Mouse (Mus musculus) midbrain, postnatal 0 days (tissue): ENCODE results near the gene Fam174b. TPM values are rescaled to one million over a fixed set of nuclear protein-coding genes. Genes with fewer than 3 reads are reported as not detected.

ENCODE experiments used
- ATAC-seq: fragments of 200-750 bp; cut with Nextera tagmentation; 2 replicates; pipeline ENCODE4 v1.8.0; 2017; ENCODE audit warnings: moderate number of reproducible peaks, mild to moderate bottlenecking, moderate TSS enrichment, moderate library complexity; ENCODE audit not compliant: low FRiP score
- DNase-seq: peaks from one replicate; pipeline ENCODE4 v3.0.0-alpha.2; 2015; ENCODE audit warnings: low spot score
- H3K27ac ChIP-seq: fragments of 300-500 bp; sonication (generic); 2 replicates; pipeline ENCODE4 v1.5.1; 2014; ENCODE audit warnings: low read depth, mild to moderate bottlenecking, low read length, mixed read lengths
- H3K27me3 ChIP-seq: fragments of 300-500 bp; sonication (generic); 2 replicates; pipeline ENCODE4 v1.6.1; 2014; ENCODE audit warnings: low read length, control low read depth, mixed read lengths; ENCODE audit not compliant: insufficient read depth
- H3K36me3 ChIP-seq: fragments of 300-500 bp; sonication (generic); 2 replicates; pipeline ENCODE4 v1.6.1; 2014; ENCODE audit warnings: low read length, control low read depth, mixed read lengths; ENCODE audit not compliant: insufficient read depth
- H3K4me1 ChIP-seq: fragments of 300-500 bp; sonication (generic); 2 replicates; pipeline ENCODE4 v1.6.1; 2014; ENCODE audit warnings: mild to moderate bottlenecking, control low read depth, antibody characterized with exemption, low read length, mixed read lengths; ENCODE audit not compliant: insufficient read depth
- H3K4me2 ChIP-seq: fragments of 300-500 bp; sonication (generic); 2 replicates; pipeline ENCODE4 v1.6.1; 2014; ENCODE audit warnings: low read depth, mild to moderate bottlenecking, low read length, mixed read lengths; ENCODE audit not compliant: poor library complexity, severe bottlenecking
- H3K4me3 ChIP-seq: fragments of 300-500 bp; sonication (generic); 2 replicates; pipeline ENCODE4 v1.5.1; 2014; ENCODE audit warnings: low read depth, mild to moderate bottlenecking, low read length, moderate library complexity
- H3K9ac ChIP-seq: fragments of 300-500 bp; sonication (generic); replicated peaks from 2 replicates; pipeline ENCODE4 v1.6.1; 2014; ENCODE audit warnings: mild to moderate bottlenecking, low read length, moderate library complexity, mixed read lengths; ENCODE audit not compliant: poor library complexity, severe bottlenecking
- H3K9me3 ChIP-seq: fragments of 300-500 bp; sonication (generic); 2 replicates; pipeline ENCODE4 v1.6.1; 2016; ENCODE audit warnings: low read length, control low read depth
- CTCF ChIP-seq: IDR thresholded peaks from 2 replicates; pipeline ENCODE4 v1.5.1; 2016; ENCODE audit warnings: antibody characterized with exemption, mild to moderate bottlenecking
- WGBS: fragments of 180-500 bp; shearing (Covaris S2); extraction: QIAGEN DNeasy Blood & Tissue Kit; methylation state at CpG from one replicate; pipeline ENCODE4 v1.1.7; 2014; 5-methylcytosine and 5-hydroxymethylcytosine counted together
- microRNA-seq: library from miRNA; unstranded; fragments of <30 nt; microRNA quantifications from one replicate; pipeline ENCODE4, GENCODE M21; 2016; ENCODE audit warnings: borderline number of aligned reads
- polyA plus RNA-seq: library from polyadenylated mRNA; unstranded; fragments of >200 nt; fragmentation: Nextera tagmentation; extraction: Ambion mirVana; gene quantifications from 2 replicates; pipeline ENCODE4 v1.2.1, GENCODE M21; 2015
- total RNA-seq: library from RNA; depleted of rRNA; stranded (reverse); fragments of >200 nt; gene quantifications from 2 replicates; pipeline ENCODE4 v1.2.3, GENCODE M21; 2014; rRNA removed

Fam174b gene
- total and polyA plus RNA-seq, 2 experiments from 2014 or later = 27.7 to 28.9 TPM

- Histone ChIP-seq H3K27ac (no peak overlapping the region), H3K4me2 (no peak overlapping the region), H3K27me3 (no peaks in the 10 kb centered on the region), H3K36me3 (no peaks in the 10 kb centered on the region), H3K9me3 (no peaks in the 10 kb centered on the region), H3K9ac (no peak overlapping the region), H3K4me1 (no peaks in the 10 kb centered on the region), H3K4me3 (no peak overlapping the region)
- ATAC-seq (no peak), DNase-seq (no peak)
- TF ChIP-seq CTCF = no peak
- WGBS = 88% methylated on average over 7 of the region's 7 CpGs
These were observed 71.3 kb downstream of the Fam174b start for GRCm38 (mm10) chr7:73811439-73811838.

- ATAC-seq = no peak
- no peaks in the 10 kb centered on the region for H3K27me3 ChIP-seq
- 88% methylated on average over 6 of the region's 6 CpGs for WGBS
- no peaks in the 10 kb centered on the region for H3K9me3 ChIP-seq
- no peak overlapping the region for H3K4me2 ChIP-seq
- H3K9ac ChIP-seq = no peak overlapping the region
- no peak overlapping the region for H3K27ac ChIP-seq
- H3K4me1 ChIP-seq = no peaks in the 10 kb centered on the region
- DNase-seq = no peak
- no peak for TF ChIP-seq CTCF
- no peak overlapping the region for H3K4me3 ChIP-seq
- H3K36me3 ChIP-seq = no peaks in the 10 kb centered on the region
These were observed 72.1 kb downstream of the Fam174b start for GRCm38 (mm10) chr7:73812176-73812575.

GRCm38 (mm10) chr7:73813887-73814286 is 73.8 kb downstream of the Fam174b start:
- Histone ChIP-seq H3K4me3 (no peak overlapping the region), H3K4me1 (no peaks in the 10 kb centered on the region), H3K4me2 (no peak overlapping the region), H3K9me3 (no peaks in the 10 kb centered on the region), H3K27me3 (no peaks in the 10 kb centered on the region), H3K9ac (no peak overlapping the region), H3K27ac (no peak overlapping the region), H3K36me3 (no peaks in the 10 kb centered on the region)
- TF ChIP-seq CTCF = no peak
- no peak for ATAC-seq
- no peak for DNase-seq
- WGBS = 80% methylated on average over 4 of the region's 4 CpGs

- TF ChIP-seq CTCF = no peak
- Histone ChIP-seq H3K36me3 (no peaks in the 10 kb centered on the region), H3K27me3 (no peaks in the 10 kb centered on the region), H3K27ac (no peak overlapping the region), H3K4me1 (no peaks in the 10 kb centered on the region), H3K9ac (no peak overlapping the region), H3K9me3 (no peaks in the 10 kb centered on the region), H3K4me2 (no peak overlapping the region), H3K4me3 (no peak overlapping the region)
- no peak for DNase-seq
- 91% methylated on average over 7 of the region's 7 CpGs for WGBS
- no peak for ATAC-seq
These were observed 74.4 kb downstream of the Fam174b start for GRCm38 (mm10) chr7:73814454-73814853.

GRCm38 (mm10) chr7:73816255-73816996 is 76.3 kb downstream of the Fam174b start:
- H3K4me1 ChIP-seq = no peaks in the 10 kb centered on the region
- ATAC-seq (no peak), DNase-seq (no peak)
- 82% methylated on average over 8 of the region's 8 CpGs for WGBS
- no peak overlapping the region for H3K4me2 ChIP-seq
- H3K27ac ChIP-seq = no peak overlapping the region
- no peaks in the 10 kb centered on the region for H3K9me3 ChIP-seq
- TF ChIP-seq CTCF = no peak
- H3K27me3 ChIP-seq = no peaks in the 10 kb centered on the region
- H3K4me3 ChIP-seq = no peak overlapping the region
- H3K36me3 ChIP-seq = no peaks in the 10 kb centered on the region
- no peak overlapping the region for H3K9ac ChIP-seq

GRCm38 (mm10) chr7:73819366-73819765 is 79.3 kb downstream of the Fam174b start:
- Histone ChIP-seq H3K9ac (no peak overlapping the region), H3K4me1 (no peaks in the 10 kb centered on the region), H3K36me3 (no peaks in the 10 kb centered on the region), H3K4me2 (no peak overlapping the region), H3K27me3 (no peaks in the 10 kb centered on the region), H3K4me3 (no peak overlapping the region), H3K27ac (no peak overlapping the region), H3K9me3 (no peaks in the 10 kb centered on the region)
- ATAC-seq = no peak
- WGBS = 84% methylated on average over 17 of the region's 17 CpGs
- TF ChIP-seq CTCF = peak; percentile 31
- DNase-seq = no peak

Small RNA genes within 50 kb of the gene (microRNA-seq; reads per million reads assigned to microRNA genes)
- not detected for gene Mir7234

Other genes starting within 250 kb of the Fam174b start
- gene Chd2, start 198.5 kb upstream of the Fam174b start, total RNA-seq = 34.0 and 34.4 TPM in 2 replicates
- 33.2 and 43.8 TPM in 2 replicates for gene Chd2, start 198.5 kb upstream of the Fam174b start, polyA plus RNA-seq